Mouse (Mus musculus): ENCODE measurements around the gene Fgf22. TPM values are rescaled to one million over a fixed set of nuclear protein-coding genes. Genes with fewer than 3 reads are reported as not detected.

Gene Fgf22
- total and polyA plus RNA-seq, 2 experiments from 2014 or later = 1.3 to 5.1 TPM

DNA sequence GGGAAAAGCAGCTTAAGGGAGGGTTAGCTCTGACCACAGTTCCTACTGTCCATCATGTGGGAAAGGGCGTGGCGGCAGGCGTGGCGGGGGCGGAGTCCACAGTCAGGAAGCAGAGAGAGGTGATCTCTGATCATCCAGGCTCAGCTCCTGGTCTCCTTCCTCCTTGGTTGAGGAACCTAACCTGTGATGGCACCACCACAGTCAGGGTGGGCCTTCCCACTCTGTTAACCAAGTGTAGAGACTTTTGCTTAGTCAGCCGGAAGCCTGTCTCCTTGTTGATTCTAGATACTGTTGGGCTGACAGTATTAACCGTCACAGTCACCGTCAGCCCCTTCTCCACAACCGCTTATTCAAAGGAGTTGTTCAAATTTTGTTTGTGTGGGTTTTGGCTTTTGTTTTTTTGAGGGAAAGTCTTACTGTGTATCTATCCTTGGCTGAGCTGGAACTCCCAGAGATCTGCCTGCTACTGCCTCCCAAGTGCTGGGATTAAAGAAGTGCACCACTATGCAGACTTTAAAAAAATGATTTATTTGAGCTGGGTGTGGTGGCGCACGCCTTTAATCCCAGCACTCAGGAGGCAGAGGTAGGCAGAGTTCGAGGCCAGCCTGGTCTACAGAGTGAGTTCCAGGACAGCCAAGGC lies 43.5 kb downstream of the Fgf22 start:
- DNase-seq (ENCODE audit: low spot score) = no peak
- no peak for TF ChIP-seq CTCF (IDR thresholded peaks at IDR 0.05; ENCODE audit: low read depth)
- peaks cover 26% of the 10 kb centered on the region for H3K4me1 ChIP-seq (ENCODE audit: insufficient read depth, low read length)
- no peak overlapping the region for H3K4me3 ChIP-seq (ENCODE audit: low read length)
- H3K4me2 ChIP-seq (ENCODE audit: low read depth, low read length) = no peak overlapping the region
- no peaks in the 10 kb centered on the region for H3K36me3 ChIP-seq (ENCODE audit: insufficient read depth, low read length)
- no peaks in the 10 kb centered on the region for H3K27me3 ChIP-seq (ENCODE audit: insufficient read depth, low read length)
- no peak for ATAC-seq
- H3K9me3 ChIP-seq (ENCODE audit: low read length) = no peaks in the 10 kb centered on the region
- WGBS = 87% methylated on average over 12 of the region's 12 CpGs
- H3K9ac ChIP-seq (replicated peaks; ENCODE audit: low read length) = no peak overlapping the region
- H3K27ac ChIP-seq = no peak overlapping the region

DNA sequence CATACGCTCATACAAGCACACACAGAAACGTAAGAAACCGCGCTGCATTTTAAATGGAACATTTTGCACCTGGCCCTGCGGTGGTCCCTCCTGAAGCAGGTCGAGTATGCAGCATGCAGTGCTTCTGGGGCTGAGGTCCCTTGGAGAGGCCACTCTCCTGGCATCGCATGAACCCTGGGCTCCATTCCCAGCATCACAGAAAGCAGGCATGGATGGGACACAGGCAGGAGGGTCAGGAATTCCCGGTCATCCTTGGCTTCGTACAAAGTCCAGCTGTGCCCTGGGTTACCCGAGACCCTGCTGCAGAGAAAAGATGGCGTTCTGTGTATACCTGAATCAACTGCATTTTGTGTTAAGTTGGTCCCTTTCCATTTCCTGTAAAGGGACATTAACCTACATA lies 45.6 kb downstream of the Fgf22 start:
- 66% methylated on average over 11 of the region's 11 CpGs for WGBS
- H3K4me3 ChIP-seq (ENCODE audit: low read length) = no peak overlapping the region

DNA sequence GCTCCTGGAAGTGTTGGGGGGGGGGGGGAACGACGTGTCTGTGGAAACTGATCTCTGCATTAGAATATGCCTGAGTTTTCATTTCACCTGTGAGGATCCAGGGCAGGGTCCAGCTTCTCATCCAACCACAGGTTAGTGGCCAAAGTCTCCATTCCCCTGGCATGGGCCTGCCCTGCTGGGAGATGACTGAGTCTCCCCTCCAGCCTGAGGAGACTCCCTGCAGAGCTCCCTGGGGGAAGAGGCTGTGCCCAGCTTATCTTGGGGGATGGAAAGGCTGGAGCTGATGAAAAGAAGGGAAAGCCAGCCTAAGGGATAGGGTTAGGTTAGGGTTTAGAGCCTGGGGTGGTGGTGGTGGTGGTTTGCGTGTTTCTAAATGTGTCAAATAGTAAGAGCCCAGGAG lies 47.0 kb downstream of the Fgf22 start:
- Histone ChIP-seq H3K4me1 (ENCODE audit: insufficient read depth, low read length) (peaks cover 25% of the 10 kb centered on the region; the same call in 1 of the 2 replicates), H3K9me3 (ENCODE audit: low read length) (no peaks in the 10 kb centered on the region), H3K27me3 (ENCODE audit: insufficient read depth, low read length) (no peaks in the 10 kb centered on the region), H3K27ac (peak overlapping the region; percentile 46; the same call in 1 of the 2 replicates), H3K4me2 (ENCODE audit: low read depth, low read length) (no peak overlapping the region), H3K9ac (replicated peaks; ENCODE audit: low read length) (no peak overlapping the region), H3K36me3 (ENCODE audit: insufficient read depth, low read length) (no peaks in the 10 kb centered on the region), H3K4me3 (ENCODE audit: low read length) (no peak overlapping the region)
- no peak for DNase-seq (ENCODE audit: low spot score)
- ATAC-seq = no peak
- 36% methylated on average over 3 of the region's 3 CpGs for WGBS
- no peak for TF ChIP-seq CTCF (IDR thresholded peaks at IDR 0.05; ENCODE audit: low read depth)

More for the DNA sequence above, 45.6 kb downstream of the Fgf22 start:
- ATAC-seq = no peak
- TF ChIP-seq CTCF (IDR thresholded peaks at IDR 0.05; ENCODE audit: low read depth) = no peak
- Histone ChIP-seq H3K36me3 (ENCODE audit: insufficient read depth, low read length) (no peaks in the 10 kb centered on the region), H3K9me3 (ENCODE audit: low read length) (no peaks in the 10 kb centered on the region), H3K4me1 (ENCODE audit: insufficient read depth, low read length) (peaks cover 25% of the 10 kb centered on the region; the same call in 1 of the 2 replicates), H3K27me3 (ENCODE audit: insufficient read depth, low read length) (no peaks in the 10 kb centered on the region), H3K9ac (replicated peaks; ENCODE audit: low read length) (no peak overlapping the region), H3K27ac (no peak overlapping the region), H3K4me2 (ENCODE audit: low read depth, low read length) (no peak overlapping the region)
- DNase-seq (ENCODE audit: low spot score) = no peak

DNA sequence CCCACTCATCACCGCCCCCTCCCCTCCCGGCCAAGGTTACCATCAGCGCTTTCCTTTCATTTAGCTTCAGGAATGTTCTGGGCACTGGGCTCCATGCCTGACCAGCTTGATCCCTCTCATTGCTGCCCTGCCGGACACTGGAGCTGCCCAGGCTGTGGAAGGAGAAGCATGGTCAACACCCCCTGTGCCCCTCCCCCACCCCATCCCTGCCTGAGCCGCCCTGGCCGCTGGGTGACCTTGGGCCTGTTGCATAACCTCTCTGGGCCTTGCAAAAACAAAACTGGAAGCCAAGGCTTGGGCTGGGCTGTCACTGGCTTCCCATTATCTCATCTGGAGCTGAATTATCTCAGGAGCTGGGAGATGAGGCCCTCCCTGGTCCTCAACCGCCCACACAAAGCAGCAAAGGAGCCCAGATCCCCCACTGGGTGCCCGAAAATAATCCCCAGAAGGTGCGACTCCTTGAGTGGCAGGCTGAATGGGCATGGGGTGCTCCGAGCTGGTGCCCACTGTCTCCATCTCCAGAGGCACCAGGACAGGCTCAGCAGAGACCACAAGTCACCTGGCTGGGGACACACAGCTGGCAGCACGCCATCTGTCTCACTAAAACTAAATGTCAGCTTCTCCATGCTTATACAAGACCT lies 47.6 kb downstream of the Fgf22 start:
- H3K9me3 ChIP-seq (ENCODE audit: low read length) = no peaks in the 10 kb centered on the region
- H3K27me3 ChIP-seq (ENCODE audit: insufficient read depth, low read length) = no peaks in the 10 kb centered on the region
- TF ChIP-seq CTCF (IDR thresholded peaks at IDR 0.05; ENCODE audit: low read depth) = no peak
- H3K9ac ChIP-seq (replicated peaks; ENCODE audit: low read length) = 0 out of 2 replicates have a peak overlapping the region, but pooled peaks have one; percentile 9
- no peak overlapping the region for H3K4me3 ChIP-seq (ENCODE audit: low read length)
- DNase-seq (ENCODE audit: low spot score) = no peak
- no peak overlapping the region for H3K4me2 ChIP-seq (ENCODE audit: low read depth, low read length)
- H3K36me3 ChIP-seq (ENCODE audit: insufficient read depth, low read length) = no peaks in the 10 kb centered on the region
- H3K4me1 ChIP-seq (ENCODE audit: insufficient read depth, low read length) = peaks cover 21% of the 10 kb centered on the region; the same call in 1 of the 2 replicates
- 23% methylated on average over 11 of the region's 11 CpGs for WGBS
- H3K27ac ChIP-seq = peak overlapping the region; percentile 46
- ATAC-seq = peak; percentile 9; the same call in 1 of the 2 replicates

DNA sequence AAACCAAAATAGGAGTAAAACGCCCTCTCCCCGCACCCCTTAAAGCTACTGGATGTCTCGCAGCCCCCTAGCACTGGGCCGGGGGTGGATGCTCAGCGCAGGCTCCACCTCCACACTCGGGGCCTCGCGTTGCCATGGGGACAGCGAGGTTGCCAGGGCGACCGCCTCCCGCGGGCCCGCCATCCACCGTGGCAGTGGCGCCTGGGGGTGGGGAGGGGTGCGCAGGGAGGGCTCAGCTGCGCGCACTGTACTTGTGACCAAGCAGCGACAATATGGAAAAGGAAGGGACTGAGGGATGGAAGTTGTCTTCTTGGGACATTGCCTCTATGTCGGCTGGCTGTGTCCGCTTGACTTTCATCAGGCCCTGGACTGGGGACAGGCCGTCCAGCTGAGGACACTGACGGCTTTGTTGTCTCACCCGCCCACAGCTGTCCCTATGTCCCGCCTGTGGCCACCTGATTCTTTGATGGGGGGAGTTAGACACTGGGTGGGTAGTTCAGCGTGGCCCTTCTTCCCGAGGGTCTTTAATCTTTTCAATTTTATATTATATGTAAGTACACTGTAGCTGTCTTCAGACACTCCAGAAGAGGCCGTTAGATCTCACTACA lies 48.9 kb downstream of the Fgf22 start:
- Histone ChIP-seq H3K27me3 (ENCODE audit: insufficient read depth, low read length) (no peaks in the 10 kb centered on the region), H3K4me1 (ENCODE audit: insufficient read depth, low read length) (peaks cover 21% of the 10 kb centered on the region; the same call in 1 of the 2 replicates), H3K4me2 (ENCODE audit: low read depth, low read length) (peak overlapping the region; percentile 48), H3K27ac (peak overlapping the region; percentile 74), H3K4me3 (ENCODE audit: low read length) (peak overlapping the region; percentile 18), H3K36me3 (ENCODE audit: insufficient read depth, low read length) (peaks cover 10% of the 10 kb centered on the region; the same call in 1 of the 2 replicates), H3K9me3 (ENCODE audit: low read length) (no peaks in the 10 kb centered on the region), H3K9ac (replicated peaks; ENCODE audit: low read length) (peak overlapping the region; percentile 21; the same call in 1 of the 2 replicates)
- WGBS = 6% methylated on average over 29 of the region's 29 CpGs
- ATAC-seq (peak; percentile 92), DNase-seq (ENCODE audit: low spot score) (peak; percentile 91)
- no peak for TF ChIP-seq CTCF (IDR thresholded peaks at IDR 0.05; ENCODE audit: low read depth)

DNA sequence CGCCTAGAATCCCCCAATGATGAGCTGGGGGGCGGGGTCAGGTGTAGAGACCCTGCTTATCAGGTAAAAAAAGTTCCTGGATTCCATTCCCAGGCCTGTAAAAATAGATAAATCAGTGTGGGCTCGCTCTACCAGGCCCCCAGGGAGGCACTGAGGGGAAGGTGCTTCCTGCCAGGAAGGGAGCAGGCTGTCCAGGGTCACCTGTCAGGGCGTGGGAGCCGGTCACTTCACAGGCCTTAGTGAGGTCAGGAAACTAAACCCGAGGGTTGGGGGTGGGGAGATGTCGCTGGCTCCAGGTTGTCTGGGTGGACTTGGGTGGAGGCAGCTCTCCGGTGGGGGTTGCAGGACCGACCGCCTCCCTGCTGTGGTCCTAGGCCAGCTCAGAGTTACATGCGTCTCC lies 50.8 kb downstream of the Fgf22 start:
- no peak for TF ChIP-seq CTCF (IDR thresholded peaks at IDR 0.05; ENCODE audit: low read depth)
- Histone ChIP-seq H3K27ac (no peak overlapping the region), H3K9me3 (ENCODE audit: low read length) (no peaks in the 10 kb centered on the region), H3K4me1 (ENCODE audit: insufficient read depth, low read length) (peaks cover 21% of the 10 kb centered on the region; the same call in 1 of the 2 replicates), H3K4me2 (ENCODE audit: low read depth, low read length) (no peak overlapping the region), H3K27me3 (ENCODE audit: insufficient read depth, low read length) (no peaks in the 10 kb centered on the region), H3K9ac (replicated peaks; ENCODE audit: low read length) (no peak overlapping the region), H3K36me3 (ENCODE audit: insufficient read depth, low read length) (peaks cover 19% of the 10 kb centered on the region; the same call in 1 of the 2 replicates), H3K4me3 (ENCODE audit: low read length) (no peak overlapping the region)
- no peak for DNase-seq (ENCODE audit: low spot score)
- 73% methylated on average over 11 of the region's 11 CpGs for WGBS
- ATAC-seq = no peak

All from hindbrain, postnatal 0 days (tissue).